Mouse (Mus musculus): Measurements from ENCODE around the gene Eepd1.

DNA sequence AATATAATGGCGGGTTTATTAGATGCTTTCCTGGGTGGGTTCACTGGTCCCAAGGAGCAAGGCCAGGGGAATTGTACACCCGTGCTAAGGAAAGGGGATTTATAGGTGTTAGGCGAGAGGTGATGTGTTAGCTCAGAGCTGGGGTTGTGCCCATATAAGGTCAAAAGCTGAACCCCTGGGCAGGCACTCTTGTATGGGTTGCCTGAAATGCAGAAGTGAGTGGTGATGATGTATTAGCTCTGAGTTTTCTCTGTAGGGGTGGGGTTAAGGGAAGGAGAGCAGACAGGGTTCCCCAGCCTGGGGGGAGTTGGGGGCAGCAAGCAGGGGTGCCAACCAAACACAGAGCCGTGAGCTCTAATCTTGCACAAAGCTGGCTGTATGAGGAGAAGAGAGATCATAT is 60.0 kb downstream of the Eepd1 start:
- TF ChIP-seq CTCF (IDR thresholded peaks at IDR 0.05; ENCODE audit: low read depth) (no peak), EP300 (optimal IDR thresholded peaks at IDR 0.05) (no peak)

Measured in stomach, postnatal 0 days (tissue).